Mouse (Mus musculus) cortical plate, adult 2 months (tissue): ENCODE results near the gene Tmcc2.

Experiments
- CTCF ChIP-seq: fragments of 200-500 bp; IDR thresholded peaks from 2 replicates; pipeline ENCODE4 v1.5.1; 2011; ENCODE audit warnings: mild to moderate bottlenecking, control low read depth, low read length; ENCODE audit not compliant: insufficient read depth; ENCODE audit errors: extremely low read depth
- POLR2A ChIP-seq: fragments of 200-500 bp; IDR thresholded peaks from 2 replicates; pipeline ENCODE4 v1.6.1; 2011; ENCODE audit warnings: mild to moderate bottlenecking, low read length, control low read depth; ENCODE audit not compliant: insufficient read depth; ENCODE audit errors: extremely low read depth

DNA sequence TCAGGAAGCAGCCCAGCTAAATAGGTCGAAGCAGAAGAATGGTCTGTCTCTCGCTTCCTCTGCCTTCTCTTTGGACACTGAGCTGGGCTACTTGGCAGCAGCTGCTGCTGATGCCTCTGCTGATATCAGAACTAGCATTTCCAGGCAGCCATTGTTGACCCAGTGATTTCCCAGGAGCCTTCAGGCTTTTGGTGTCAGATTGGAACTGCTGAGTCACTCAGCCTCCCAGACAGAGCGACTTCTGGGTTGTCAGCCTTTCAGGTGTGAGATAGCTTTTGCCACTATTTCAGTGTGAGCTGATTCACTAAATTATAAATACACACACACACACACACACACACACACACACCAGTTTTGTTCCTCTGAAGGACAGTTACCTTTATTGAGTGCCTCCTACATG, 19.6 kb upstream of the Tmcc2 start:
- TF ChIP-seq CTCF = no peak
- TF ChIP-seq POLR2A = no peak
